Mouse (Mus musculus) hindbrain, postnatal 0 days (tissue): ENCODE data around the gene Fcnb. TPM values are rescaled to one million over a fixed set of nuclear protein-coding genes. Genes with fewer than 3 reads are reported as not detected.

Experiments
- ATAC-seq: fragments of 200-750 bp; cut with Nextera tagmentation; 2 replicates; pipeline ENCODE4 v1.8.0; 2017; ENCODE audit warnings: mild to moderate bottlenecking, moderate TSS enrichment, moderate library complexity
- DNase-seq: peaks from one replicate; pipeline ENCODE4 v3.0.0-alpha.2; 2015; ENCODE audit warnings: low spot score
- H3K27ac ChIP-seq: fragments of 300-500 bp; sonication (generic); 2 replicates; pipeline ENCODE4 v1.5.1; 2014; ENCODE audit warnings: mild to moderate bottlenecking
- H3K27me3 ChIP-seq: fragments of 300-500 bp; sonication (generic); 2 replicates; pipeline ENCODE4 v1.6.1; 2014; ENCODE audit warnings: low read length, mixed read lengths; ENCODE audit not compliant: insufficient read depth
- H3K36me3 ChIP-seq: fragments of 300-500 bp; sonication (generic); 2 replicates; pipeline ENCODE4 v1.6.1; 2014; ENCODE audit warnings: low read length, mixed read lengths; ENCODE audit not compliant: insufficient read depth
- H3K4me1 ChIP-seq: fragments of 300-500 bp; sonication (generic); 2 replicates; pipeline ENCODE4 v1.6.1; 2014; ENCODE audit warnings: antibody characterized with exemption, low read length, mixed read lengths; ENCODE audit not compliant: insufficient read depth
- H3K4me2 ChIP-seq: fragments of 300-500 bp; sonication (generic); 2 replicates; pipeline ENCODE4 v1.6.1; 2014; ENCODE audit warnings: low read depth, mild to moderate bottlenecking, low read length, moderate library complexity, mixed read lengths
- H3K4me3 ChIP-seq: fragments of 300-500 bp; sonication (generic); 2 replicates; pipeline ENCODE4 v1.5.1; 2014; ENCODE audit warnings: low read length
- H3K9ac ChIP-seq: fragments of 300-500 bp; sonication (generic); replicated peaks from 2 replicates; pipeline ENCODE4 v1.6.1; 2014; ENCODE audit warnings: mild to moderate bottlenecking, low read length, moderate library complexity, mixed read lengths
- H3K9me3 ChIP-seq: fragments of 300-500 bp; sonication (generic); 2 replicates; pipeline ENCODE4 v1.6.1; 2016; ENCODE audit warnings: low read length, mixed read lengths
- CTCF ChIP-seq: IDR thresholded peaks from 2 replicates; pipeline ENCODE4 v1.5.1; 2016; ENCODE audit warnings: antibody characterized with exemption, control low read depth, low read depth
- WGBS: fragments of 180-500 bp; shearing (Covaris S2); extraction: QIAGEN DNeasy Blood & Tissue Kit; methylation state at CpG from one replicate; pipeline ENCODE4 v1.1.7; 2014; 5-methylcytosine and 5-hydroxymethylcytosine counted together
- polyA plus RNA-seq: library from polyadenylated mRNA; unstranded; fragments of >200 nt; fragmentation: Nextera tagmentation; extraction: Ambion mirVana; gene quantifications from 2 replicates; pipeline ENCODE4 v1.2.1, GENCODE M21; 2015
- total RNA-seq: library from RNA; depleted of rRNA; stranded (reverse); fragments of >200 nt; gene quantifications from 2 replicates; pipeline ENCODE4 v1.2.3, GENCODE M21; 2014

Gene Fcnb
- total and polyA plus RNA-seq, 2 experiments from 2014 or later = not detected

GRCm38 (mm10) chr2:28089095-28089494 is 4.4 kb upstream of the Fcnb start:
- no peaks in the 10 kb centered on the region for H3K9me3 ChIP-seq
- H3K4me3 ChIP-seq = no peak overlapping the region
- no peak for ATAC-seq
- no peaks in the 10 kb centered on the region for H3K27me3 ChIP-seq
- no peak overlapping the region for H3K4me2 ChIP-seq
- no peak overlapping the region for H3K27ac ChIP-seq
- DNase-seq = no peak
- WGBS = 79% methylated on average over 5 of the region's 5 CpGs
- no peak overlapping the region for H3K9ac ChIP-seq
- H3K4me1 ChIP-seq = 0 out of 2 replicates have a peak, but pooled peaks cover 4% of the 10 kb centered on the region
- no peak for TF ChIP-seq CTCF
- H3K36me3 ChIP-seq = no peaks in the 10 kb centered on the region

GRCm38 (mm10) chr2:28086112-28086511 is 1.4 kb upstream of the Fcnb start:
- TF ChIP-seq CTCF = no peak
- DNase-seq (no peak), ATAC-seq (no peak)
- no peak overlapping the region for H3K4me3 ChIP-seq
- H3K27ac ChIP-seq = no peak overlapping the region
- no peaks in the 10 kb centered on the region for H3K27me3 ChIP-seq
- H3K36me3 ChIP-seq = no peaks in the 10 kb centered on the region
- H3K4me2 ChIP-seq = no peak overlapping the region
- 75% methylated on average over 10 of the region's 10 CpGs for WGBS
- H3K9me3 ChIP-seq = no peaks in the 10 kb centered on the region
- H3K4me1 ChIP-seq = 0 out of 2 replicates have a peak, but pooled peaks cover 4% of the 10 kb centered on the region
- no peak overlapping the region for H3K9ac ChIP-seq

DNA sequence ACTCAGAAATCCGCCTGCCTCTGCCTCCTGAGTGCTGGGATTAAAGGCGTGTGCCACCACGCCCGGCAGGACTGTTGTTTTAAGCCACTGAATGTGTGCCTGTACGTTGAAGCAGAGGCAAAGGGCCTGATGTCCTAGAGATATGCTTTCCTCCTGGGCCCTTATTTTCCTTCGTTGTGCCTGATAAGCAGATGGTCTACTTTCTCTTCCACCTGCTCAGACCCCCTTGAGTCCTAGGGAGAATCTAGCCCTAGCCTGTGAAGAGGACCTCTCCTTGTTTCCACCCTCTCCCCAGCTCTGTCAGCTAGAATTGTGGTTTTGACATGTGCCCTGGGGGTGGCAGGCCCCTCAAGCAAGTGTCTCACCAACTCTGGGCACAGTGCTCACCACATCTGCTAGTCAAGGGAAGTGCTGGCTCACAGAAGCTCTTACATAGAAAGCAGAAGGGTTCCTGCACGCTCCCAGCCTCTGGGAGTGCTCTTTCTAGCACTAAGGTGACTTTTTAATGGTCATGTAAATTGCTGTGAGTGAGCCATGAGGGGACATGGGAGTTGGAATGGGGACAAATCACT is 9.0 kb downstream of the Fcnb start:
- DNase-seq = no peak
- TF ChIP-seq CTCF = no peak
- Histone ChIP-seq H3K27me3 (no peaks in the 10 kb centered on the region), H3K4me3 (no peak overlapping the region), H3K4me1 (no peaks in the 10 kb centered on the region), H3K9ac (no peak overlapping the region), H3K36me3 (no peaks in the 10 kb centered on the region), H3K4me2 (no peak overlapping the region), H3K9me3 (no peaks in the 10 kb centered on the region), H3K27ac (no peak overlapping the region)
- ATAC-seq = no peak
- WGBS = 79% methylated on average over 7 of the region's 7 CpGs

GRCm38 (mm10) chr2:28068537-28068878 is 16.2 kb downstream of the Fcnb start:
- DNase-seq (peak; percentile 35), ATAC-seq (peak; percentile 81)
- Histone ChIP-seq H3K9me3 (no peaks in the 10 kb centered on the region), H3K9ac (no peak overlapping the region), H3K4me2 (no peak overlapping the region), H3K4me3 (no peak overlapping the region), H3K4me1 (peaks cover 7% of the 10 kb centered on the region), H3K36me3 (no peaks in the 10 kb centered on the region), H3K27me3 (no peaks in the 10 kb centered on the region), H3K27ac (no peak overlapping the region; the same call in 1 of the 2 replicates)
- no peak for TF ChIP-seq CTCF
- 22% methylated on average over 9 of the region's 9 CpGs for WGBS

- peak; percentile 59 for ATAC-seq
- peak overlapping the region; percentile 54; the same call in 1 of the 2 replicates for H3K27ac ChIP-seq
Measured at GRCm38 (mm10) chr2:28067821-28068536, 16.7 kb downstream of the Fcnb start.

GRCm38 (mm10) chr2:28067175-28067574 is 17.5 kb downstream of the Fcnb start:
- Histone ChIP-seq H3K4me2 (no peak overlapping the region), H3K27ac (peak overlapping the region; percentile 54), H3K4me1 (peaks cover 7% of the 10 kb centered on the region), H3K27me3 (no peaks in the 10 kb centered on the region), H3K9ac (no peak overlapping the region), H3K36me3 (no peaks in the 10 kb centered on the region), H3K4me3 (no peak overlapping the region), H3K9me3 (no peaks in the 10 kb centered on the region)
- 42% methylated on average over 6 of the region's 6 CpGs for WGBS
- peak; percentile 57 for DNase-seq
- ATAC-seq = no peak
- no peak for TF ChIP-seq CTCF

More at GRCm38 (mm10) chr2:28067821-28068536, 16.7 kb downstream of the Fcnb start:
- DNase-seq = peak; percentile 30
- 65% methylated on average over 2 of the region's 2 CpGs for WGBS
- Histone ChIP-seq H3K36me3 (no peaks in the 10 kb centered on the region), H3K27me3 (no peaks in the 10 kb centered on the region), H3K9ac (no peak overlapping the region), H3K4me3 (no peak overlapping the region), H3K4me2 (no peak overlapping the region), H3K4me1 (peaks cover 7% of the 10 kb centered on the region), H3K9me3 (no peaks in the 10 kb centered on the region)
- TF ChIP-seq CTCF = no peak

- Histone ChIP-seq H3K36me3 (no peaks in the 10 kb centered on the region), H3K4me1 (peaks cover 7% of the 10 kb centered on the region), H3K4me3 (no peak overlapping the region), H3K4me2 (no peak overlapping the region), H3K27me3 (no peaks in the 10 kb centered on the region), H3K27ac (no peak overlapping the region), H3K9me3 (no peaks in the 10 kb centered on the region), H3K9ac (no peak overlapping the region)
- no peak for TF ChIP-seq CTCF
- DNase-seq = no peak
- no peak for ATAC-seq
- WGBS = 62% methylated on average over 5 of the region's 5 CpGs
Measured at GRCm38 (mm10) chr2:28066686-28067085, 18.0 kb downstream of the Fcnb start.
